Mouse (Mus musculus): ENCODE measurements around the gene Pgghg.
A peak's percentile ranks its signal among the peaks of the same experiment; 100 is the strongest.

Pgghg gene

GRCm38 (mm10) chr7:140923070-140923775 lies 18.0 kb upstream of the Pgghg start:
- DNase-seq (ENCODE audit: low read depth), result no peak

GRCm38 (mm10) chr7:140927181-140927580 lies 14.0 kb upstream of the Pgghg start:
- no peak for DNase-seq (ENCODE audit: low read depth)

- DNase-seq (ENCODE audit: low read depth), result peak; percentile 25
Measured at GRCm38 (mm10) chr7:140938436-140938835, 2.8 kb upstream of the Pgghg start.

- no peak for DNase-seq (ENCODE audit: low read depth)
Measured at GRCm38 (mm10) chr7:140938896-140939295, 2.3 kb upstream of the Pgghg start.

- no peak for DNase-seq (ENCODE audit: low read depth)
Measured at GRCm38 (mm10) chr7:140939669-140940171, 1.5 kb upstream of the Pgghg start.

- DNase-seq (ENCODE audit: low read depth), result no peak
Measured at GRCm38 (mm10) chr7:140942341-140942740, 1.1 kb downstream of the Pgghg start.

- no peak for DNase-seq (ENCODE audit: low read depth)
Measured at GRCm38 (mm10) chr7:140942811-140943210, 1.6 kb downstream of the Pgghg start.

- no peak for DNase-seq (ENCODE audit: low read depth)
Measured at GRCm38 (mm10) chr7:140943356-140943755, 2.2 kb downstream of the Pgghg start.

- DNase-seq (ENCODE audit: low read depth), result no peak
Measured at GRCm38 (mm10) chr7:140944236-140944635, 3.0 kb downstream of the Pgghg start.

- DNase-seq (ENCODE audit: low read depth), result no peak
Measured at GRCm38 (mm10) chr7:140945247-140945646, 4.1 kb downstream of the Pgghg start.

- DNase-seq (ENCODE audit: low read depth), result no peak
Measured at GRCm38 (mm10) chr7:140946311-140946710, 5.1 kb downstream of the Pgghg start.

- DNase-seq (ENCODE audit: low read depth), result no peak
Measured at GRCm38 (mm10) chr7:140946980-140947379, 5.8 kb downstream of the Pgghg start.

- no peak for DNase-seq (ENCODE audit: low read depth)
Measured at GRCm38 (mm10) chr7:140948161-140948560, 7.0 kb downstream of the Pgghg start.

GRCm38 (mm10) chr7:140949255-140949654 lies 8.1 kb downstream of the Pgghg start:
- no peak for DNase-seq (ENCODE audit: low read depth)

GRCm38 (mm10) chr7:140949824-140950530 lies 8.8 kb downstream of the Pgghg start, which contains the start of gene Ifitm5:
Ifitm5 (minus strand) TSS chr7:140950291.
- no peak for DNase-seq (ENCODE audit: low read depth)

GRCm38 (mm10) chr7:140951051-140951450 lies 9.9 kb downstream of the Pgghg start:
- DNase-seq (ENCODE audit: low read depth), result no peak

- no peak for DNase-seq (ENCODE audit: low read depth)
Measured at GRCm38 (mm10) chr7:140951765-140952164, 10.6 kb downstream of the Pgghg start.

GRCm38 (mm10) chr7:140952441-140952840 lies 11.2 kb downstream of the Pgghg start:
- DNase-seq (ENCODE audit: low read depth), result no peak

- no peak for DNase-seq (ENCODE audit: low read depth)
Measured at GRCm38 (mm10) chr7:140953133-140953532, 11.9 kb downstream of the Pgghg start.

- no peak for DNase-seq (ENCODE audit: low read depth)
Measured at GRCm38 (mm10) chr7:140953800-140954732, 12.9 kb downstream of the Pgghg start.

GRCm38 (mm10) chr7:140954733-140955071 lies 13.5 kb downstream of the Pgghg start:
- no peak for DNase-seq (ENCODE audit: low read depth)

GRCm38 (mm10) chr7:140955342-140955741 lies 14.2 kb downstream of the Pgghg start:
- peak; percentile 17 for DNase-seq (ENCODE audit: low read depth)

Data from c-Kit-positive CD71-positive TER-119-negative erythroid progenitor cells, embryonic 14.5 days (primary cell).